Mouse (Mus musculus): Measurements from ENCODE around the gene Neurod1. TPM values are rescaled to one million over a fixed set of nuclear protein-coding genes. Genes with fewer than 3 reads are reported as not detected.

The Neurod1 gene
- polyA plus RNA-seq, 1 experiment, result 0.55 TPM

DNA sequence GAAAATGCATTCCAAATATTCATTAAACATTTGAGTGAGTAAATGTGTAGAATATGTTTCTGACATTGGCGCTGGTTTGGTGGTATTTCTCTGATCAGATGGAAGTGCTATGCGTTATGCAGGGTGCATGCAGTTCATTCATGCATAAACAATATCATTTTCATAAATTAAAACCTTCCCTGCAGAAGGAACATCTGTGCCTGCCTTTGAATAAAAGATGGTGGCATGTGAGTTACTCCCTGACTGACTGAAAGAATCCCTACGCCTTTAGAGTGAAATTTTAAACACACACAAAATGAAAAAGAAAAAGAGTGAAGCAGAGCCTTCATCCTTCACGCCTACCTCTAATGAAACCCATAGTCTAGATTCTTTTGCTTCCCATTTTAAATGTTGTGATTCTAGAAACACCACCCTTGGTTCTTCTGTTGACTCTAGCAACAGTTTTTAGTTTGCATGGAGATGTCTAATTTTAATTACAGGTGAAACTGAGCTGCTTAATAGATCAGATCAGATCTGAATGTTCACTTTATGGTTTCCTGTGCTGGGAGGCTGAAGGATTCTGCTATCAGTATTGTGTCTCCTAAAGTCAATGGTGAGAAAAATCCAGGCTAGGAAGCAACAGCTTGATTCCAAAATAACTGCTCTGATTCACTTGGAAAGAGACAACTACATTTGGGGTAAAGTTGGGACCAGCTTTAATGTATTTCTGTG, 5.7 kb downstream of the Neurod1 start:
- no peak overlapping the region for H3K4me3 ChIP-seq (replicated peaks; ENCODE audit: control insufficient read depth, low read depth, low read length)
- H3K27ac ChIP-seq (ENCODE audit: control insufficient read depth, insufficient read depth, low read depth, low read length, poor library complexity), result no peak overlapping the region
- WGBS, result 63% methylated on average over 4 of the region's 4 CpGs
- TF ChIP-seq CTCF (IDR thresholded peaks at IDR 0.05; ENCODE audit: control insufficient read depth, insufficient read depth, low read length) (no peak), POLR2A (IDR thresholded peaks at IDR 0.05; ENCODE audit: borderline replicate concordance, control insufficient read depth, low read depth, low read length) (no peak)
- no peaks in the 10 kb centered on the region for H3K4me1 ChIP-seq (ENCODE audit: control insufficient read depth, insufficient read depth, low read length)

DNA sequence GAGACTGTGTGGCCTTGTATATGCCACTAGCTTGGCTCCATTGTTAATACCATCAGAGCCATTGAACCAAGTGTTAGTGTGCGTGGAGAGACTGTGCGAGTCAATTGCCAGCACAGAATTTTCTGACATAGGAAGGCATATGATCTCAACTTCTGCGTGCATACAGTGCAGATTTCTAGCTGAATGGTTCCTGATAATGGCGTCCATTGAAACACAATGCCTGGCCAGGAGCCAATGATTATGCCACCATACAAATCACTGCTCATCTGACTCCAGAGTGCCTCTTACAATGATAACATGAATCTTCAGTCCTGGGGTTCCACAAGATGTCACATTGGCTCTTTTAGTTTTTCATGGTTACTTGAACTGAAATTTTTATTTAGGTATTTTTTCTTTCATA, 7.2 kb downstream of the Neurod1 start:
- no peak overlapping the region for H3K4me3 ChIP-seq (replicated peaks; ENCODE audit: control insufficient read depth, low read depth, low read length)
- WGBS, result 64% methylated on average over 4 of the region's 4 CpGs

GRCm38 (mm10) chr2:79447198-79447597, 9.4 kb downstream of the Neurod1 start:
- no peak for TF ChIP-seq POLR2A (IDR thresholded peaks at IDR 0.05; ENCODE audit: borderline replicate concordance, control insufficient read depth, low read depth, low read length)
- TF ChIP-seq CTCF (IDR thresholded peaks at IDR 0.05; ENCODE audit: control insufficient read depth, insufficient read depth, low read length), result no peak
- 70% methylated on average over 1 of the region's 1 CpGs for WGBS
- no peak overlapping the region for H3K4me3 ChIP-seq (replicated peaks; ENCODE audit: control insufficient read depth, low read depth, low read length)
- H3K4me1 ChIP-seq (ENCODE audit: control insufficient read depth, insufficient read depth, low read length), result no peaks in the 10 kb centered on the region
- no peak overlapping the region for H3K27ac ChIP-seq (ENCODE audit: control insufficient read depth, insufficient read depth, low read depth, low read length, poor library complexity)

More for the DNA sequence above, 7.2 kb downstream of the Neurod1 start:
- H3K27ac ChIP-seq (ENCODE audit: control insufficient read depth, insufficient read depth, low read depth, low read length, poor library complexity), result no peak overlapping the region
- H3K4me1 ChIP-seq (ENCODE audit: control insufficient read depth, insufficient read depth, low read length), result no peaks in the 10 kb centered on the region
- TF ChIP-seq CTCF (IDR thresholded peaks at IDR 0.05; ENCODE audit: control insufficient read depth, insufficient read depth, low read length) (no peak), POLR2A (IDR thresholded peaks at IDR 0.05; ENCODE audit: borderline replicate concordance, control insufficient read depth, low read depth, low read length) (no peak)

DNA sequence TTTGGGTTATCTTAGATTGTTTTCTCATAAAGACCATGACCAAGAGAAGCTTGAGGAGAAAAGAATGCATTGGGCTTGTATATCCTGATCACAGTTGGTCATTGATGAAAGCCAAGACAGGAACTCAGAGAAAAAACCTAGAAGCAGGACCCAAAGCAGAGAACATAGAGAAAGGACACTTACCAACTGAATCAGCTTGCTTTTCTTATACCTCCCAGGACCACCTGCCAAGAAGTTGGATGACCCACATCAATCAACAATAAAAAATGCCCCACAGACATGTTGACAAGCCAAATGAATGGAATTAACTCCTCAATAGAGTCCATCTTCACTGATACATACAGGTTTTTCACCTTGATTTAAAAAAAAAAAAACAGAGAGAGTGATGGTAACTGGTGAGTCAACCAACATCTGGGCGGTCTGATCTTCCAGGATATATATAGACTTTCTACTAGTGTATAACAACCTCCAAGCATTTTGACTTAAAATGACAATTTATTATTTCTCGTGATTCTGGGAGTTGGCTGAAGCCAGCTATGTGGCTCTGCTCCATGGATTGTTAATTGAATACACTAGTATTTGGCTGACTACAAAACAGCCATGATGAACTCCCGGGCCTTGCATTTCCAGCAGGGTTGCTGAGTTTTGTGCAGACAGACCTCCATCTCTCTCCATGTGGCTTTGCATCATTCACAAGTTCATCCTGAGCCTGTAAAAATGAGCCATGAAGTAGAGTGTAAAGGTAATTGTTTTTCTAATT, 12.5 kb downstream of the Neurod1 start:
- H3K4me3 ChIP-seq (replicated peaks; ENCODE audit: control insufficient read depth, low read depth, low read length), result no peak overlapping the region
- no peaks in the 10 kb centered on the region for H3K4me1 ChIP-seq (ENCODE audit: control insufficient read depth, insufficient read depth, low read length)
- WGBS, result 80% methylated on average over 3 of the region's 3 CpGs
- TF ChIP-seq CTCF (IDR thresholded peaks at IDR 0.05; ENCODE audit: control insufficient read depth, insufficient read depth, low read length) (no peak), POLR2A (IDR thresholded peaks at IDR 0.05; ENCODE audit: borderline replicate concordance, control insufficient read depth, low read depth, low read length) (no peak)
- no peak overlapping the region for H3K27ac ChIP-seq (ENCODE audit: control insufficient read depth, insufficient read depth, low read depth, low read length, poor library complexity)

DNA sequence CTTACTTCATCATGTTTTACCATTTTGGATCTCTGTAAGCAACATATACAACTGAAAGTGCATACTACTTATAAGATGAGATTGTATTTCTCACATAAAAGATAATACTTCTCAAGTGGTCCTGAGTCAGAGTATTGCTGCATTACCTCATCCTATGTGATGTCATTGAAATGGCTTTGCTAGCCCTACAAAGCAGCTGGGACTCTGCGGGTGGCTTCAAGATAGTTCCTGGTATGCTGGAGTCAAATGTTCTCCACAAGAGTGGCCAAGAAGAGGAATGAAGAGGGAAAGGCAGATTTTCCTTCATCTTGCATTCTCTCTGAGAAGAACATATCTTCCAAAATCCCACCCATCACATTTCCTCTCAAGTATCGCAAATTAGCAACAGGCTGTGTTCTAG, 13.2 kb downstream of the Neurod1 start:
- TF ChIP-seq CTCF (IDR thresholded peaks at IDR 0.05; ENCODE audit: control insufficient read depth, insufficient read depth, low read length) (no peak), POLR2A (IDR thresholded peaks at IDR 0.05; ENCODE audit: borderline replicate concordance, control insufficient read depth, low read depth, low read length) (no peak)
- H3K4me1 ChIP-seq (ENCODE audit: control insufficient read depth, insufficient read depth, low read length), result no peaks in the 10 kb centered on the region
- no peak overlapping the region for H3K27ac ChIP-seq (ENCODE audit: control insufficient read depth, insufficient read depth, low read depth, low read length, poor library complexity)
- WGBS, result 90% methylated on average over 2 of the region's 2 CpGs
- no peak overlapping the region for H3K4me3 ChIP-seq (replicated peaks; ENCODE audit: control insufficient read depth, low read depth, low read length)

DNA sequence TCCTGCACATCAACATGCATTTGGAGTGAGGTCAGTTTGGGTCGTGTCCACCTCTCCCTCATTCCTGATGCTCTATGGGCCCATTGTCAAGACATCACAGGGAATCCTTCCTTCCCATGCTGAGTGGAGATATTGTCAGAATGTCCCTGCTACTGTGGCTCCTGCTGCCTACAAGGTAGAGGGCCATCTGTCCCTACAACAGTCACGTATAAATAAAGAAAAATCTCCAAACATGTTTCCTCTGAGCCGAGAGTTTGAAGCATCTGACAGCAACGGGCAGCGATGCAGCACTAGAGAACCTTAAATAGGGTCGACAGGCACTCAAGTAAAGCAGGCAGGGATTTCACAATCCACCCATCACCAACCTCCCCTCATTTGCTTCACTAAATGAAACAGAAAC, 13.6 kb downstream of the Neurod1 start:
- H3K4me1 ChIP-seq (ENCODE audit: control insufficient read depth, insufficient read depth, low read length), result no peaks in the 10 kb centered on the region
- WGBS, result 72% methylated on average over 6 of the region's 6 CpGs
- H3K27ac ChIP-seq (ENCODE audit: control insufficient read depth, insufficient read depth, low read depth, low read length, poor library complexity), result no peak overlapping the region
- H3K4me3 ChIP-seq (replicated peaks; ENCODE audit: control insufficient read depth, low read depth, low read length), result no peak overlapping the region
- no peak for TF ChIP-seq CTCF (IDR thresholded peaks at IDR 0.05; ENCODE audit: control insufficient read depth, insufficient read depth, low read length)
- no peak for TF ChIP-seq POLR2A (IDR thresholded peaks at IDR 0.05; ENCODE audit: borderline replicate concordance, control insufficient read depth, low read depth, low read length)

- TF ChIP-seq CTCF (IDR thresholded peaks at IDR 0.05; ENCODE audit: control insufficient read depth, insufficient read depth, low read length) (no peak), POLR2A (IDR thresholded peaks at IDR 0.05; ENCODE audit: borderline replicate concordance, control insufficient read depth, low read depth, low read length) (no peak)
- WGBS, result 91% methylated on average over 2 of the region's 2 CpGs
- H3K4me3 ChIP-seq (replicated peaks; ENCODE audit: control insufficient read depth, low read depth, low read length), result no peak overlapping the region
- H3K27ac ChIP-seq (ENCODE audit: control insufficient read depth, insufficient read depth, low read depth, low read length, poor library complexity), result no peak overlapping the region
- H3K4me1 ChIP-seq (ENCODE audit: control insufficient read depth, insufficient read depth, low read length), result no peaks in the 10 kb centered on the region
These were observed 14.3 kb downstream of the Neurod1 start for GRCm38 (mm10) chr2:79442227-79442626.

- H3K4me1 ChIP-seq (ENCODE audit: control insufficient read depth, insufficient read depth, low read length), result no peaks in the 10 kb centered on the region
- no peak overlapping the region for H3K4me3 ChIP-seq (replicated peaks; ENCODE audit: control insufficient read depth, low read depth, low read length)
- no peak overlapping the region for H3K27ac ChIP-seq (ENCODE audit: control insufficient read depth, insufficient read depth, low read depth, low read length, poor library complexity)
- TF ChIP-seq CTCF (IDR thresholded peaks at IDR 0.05; ENCODE audit: control insufficient read depth, insufficient read depth, low read length), result no peak
- no peak for TF ChIP-seq POLR2A (IDR thresholded peaks at IDR 0.05; ENCODE audit: borderline replicate concordance, control insufficient read depth, low read depth, low read length)
These were observed 26.5 kb downstream of the Neurod1 start for GRCm38 (mm10) chr2:79430061-79430460.

Data from bone marrow, adult 2 months (tissue).